Mouse (Mus musculus) ES-E14 (cell line): ENCODE measurements around the gene Elmo1.

Experiments
- CHD2 ChIP-seq: IDR thresholded peaks from 2 replicates; pipeline ENCODE4 v1.6.1; 2014; ENCODE audit warnings: mild to moderate bottlenecking, low read depth, low read length, inconsistent platforms
- HCFC1 ChIP-seq: IDR thresholded peaks from 2 replicates; pipeline ENCODE4 v1.6.1; 2012; ENCODE audit warnings: low read length, inconsistent platforms, borderline replicate concordance; ENCODE audit not compliant: insufficient read depth
- ZC3H11A ChIP-seq: IDR thresholded peaks from 2 replicates; pipeline ENCODE4 v1.6.1; 2012; ENCODE audit warnings: low read depth, mild to moderate bottlenecking, inconsistent platforms, low read length, borderline replicate concordance

- TF ChIP-seq HCFC1 (no peak), ZC3H11A (no peak), CHD2 (no peak)
These were observed 74.4 kb downstream of the Elmo1 start for GRCm38 (mm10) chr13:20164837-20165236.
